Mouse (Mus musculus): Measurements from ENCODE around the gene Babam1.
A peak's percentile ranks its signal among the peaks of the same experiment; 100 is the strongest.

GRCm38 (mm10) chr8:71358026-71358425 is 38.6 kb upstream of the Babam1 start:
- peak; percentile 20; the same call in 1 of the 2 replicates for TF ChIP-seq CTCF (IDR thresholded peaks at IDR 0.05; ENCODE audit: low read depth)
- no peak for TF ChIP-seq EP300 (IDR thresholded peaks at IDR 0.05; ENCODE audit: low read depth)
